Comparison of ENCODE assay signal across 23 mouse cellular contexts in the genomic region with DNA sequence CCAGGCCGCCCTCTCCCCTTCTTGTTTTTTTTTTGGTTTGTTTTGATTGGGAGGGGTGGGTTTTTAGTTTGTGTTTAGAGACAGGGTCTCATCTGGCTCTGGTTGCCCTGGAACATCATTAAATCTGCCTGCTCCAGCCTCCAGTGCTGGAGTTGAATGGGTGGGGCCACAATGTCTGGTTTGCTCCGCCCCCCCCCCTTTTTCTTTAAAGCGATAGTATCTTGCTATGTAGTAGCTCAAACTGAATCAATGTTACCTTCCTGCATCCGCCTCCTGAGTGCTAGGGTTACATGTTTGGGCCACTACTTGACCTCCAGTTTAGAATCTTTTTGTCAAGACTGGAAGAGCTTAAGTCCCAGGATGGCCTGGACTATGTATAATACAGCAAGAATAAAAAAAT. TPM values are rescaled to one million over a fixed set of nuclear protein-coding genes. Genes with fewer than 3 reads are reported as not detected.
A peak's percentile ranks its signal among the peaks of the same experiment; 100 is the strongest.
DNase-seq lines count a peak whose midpoint lies in the region; ATAC-seq and TF ChIP-seq lines count a peak whose summit lies in the region.
"Had no signal": no experiment of that assay in that cellular context is flagged by ENCODE, and none has a peak within 500 bp of the region (broad histone marks: within the 10 kb centered on the region; RNA-seq: fewer than 3 reads in every experiment).

No protein-coding gene starts in this region.

- H3K27ac ChIP-seq in limb, embryonic 15.5 days: peak overlapping the region; percentile 75
- H3K27ac ChIP-seq in limb, embryonic 10.5 days: no peak overlapping the region
- H3K27ac ChIP-seq in embryonic facial prominence, embryonic 10.5 days (replicated peaks): no peak overlapping the region
- H3K27ac ChIP-seq: embryonic facial prominence, embryonic 12.5 days; hindbrain, embryonic 13.5 days had no signal

- WGBS in limb, embryonic 15.5 days: 75% methylated on average over 4 of the region's 4 CpGs
- 73% methylated on average over 4 of the region's 4 CpGs for WGBS in limb, embryonic 10.5 days
- 81% methylated on average over 4 of the region's 4 CpGs for WGBS in embryonic facial prominence, embryonic 10.5 days

- no peak overlapping the region for H3K4me3 ChIP-seq in limb, embryonic 15.5 days
- no peak overlapping the region for H3K4me3 ChIP-seq in limb, embryonic 10.5 days
- no peak overlapping the region for H3K4me3 ChIP-seq in myocyte
- H3K4me3 ChIP-seq in embryonic facial prominence, embryonic 10.5 days: no peak overlapping the region
- H3K4me3 ChIP-seq: embryonic facial prominence, embryonic 12.5 days; limb, embryonic 13.5 days; midbrain, embryonic 12.5 days had no signal

- H3K36me3 ChIP-seq in limb, embryonic 15.5 days: no peaks in the 10 kb centered on the region
- 0 out of 2 replicates have a peak, but pooled peaks cover 3% of the 10 kb centered on the region for H3K36me3 ChIP-seq in limb, embryonic 10.5 days
- H3K36me3 ChIP-seq in myocyte (ENCODE audit: control insufficient read depth, insufficient read depth): no peaks in the 10 kb centered on the region
- no peaks in the 10 kb centered on the region for H3K36me3 ChIP-seq in embryonic facial prominence, embryonic 10.5 days (replicated peaks)
- H3K36me3 ChIP-seq: embryonic facial prominence, embryonic 12.5 days; hindbrain, embryonic 13.5 days; limb, embryonic 13.5 days; midbrain, embryonic 12.5 days had no signal

- H3K79me2 ChIP-seq in myocyte (ENCODE audit: control insufficient read depth, insufficient read depth): peaks cover 15% of the 10 kb centered on the region

- peaks cover 47% of the 10 kb centered on the region for H3K4me1 ChIP-seq in limb, embryonic 15.5 days
- peaks cover 42% of the 10 kb centered on the region for H3K4me1 ChIP-seq in limb, embryonic 10.5 days
- H3K4me1 ChIP-seq in embryonic facial prominence, embryonic 10.5 days: peaks cover 44% of the 10 kb centered on the region

- H3K9me3 ChIP-seq in limb, embryonic 15.5 days: no peaks in the 10 kb centered on the region
- H3K9me3 ChIP-seq in limb, embryonic 10.5 days (replicated peaks): no peaks in the 10 kb centered on the region
- H3K9me3 ChIP-seq in embryonic facial prominence, embryonic 10.5 days: no peaks in the 10 kb centered on the region
- H3K9me3 ChIP-seq: embryonic facial prominence, embryonic 12.5 days; hindbrain, embryonic 13.5 days; limb, embryonic 13.5 days; midbrain, embryonic 12.5 days had no signal

- TF ChIP-seq POLR2A in myocyte (IDR thresholded peaks at IDR 0.05; ENCODE audit: insufficient read length, low read depth): no peak

- no peaks in the 10 kb centered on the region for H3K27me3 ChIP-seq in limb, embryonic 15.5 days
- no peaks in the 10 kb centered on the region for H3K27me3 ChIP-seq in limb, embryonic 10.5 days (ENCODE audit: low read depth, poor library complexity, severe bottlenecking)
- H3K27me3 ChIP-seq in myocyte (ENCODE audit: control insufficient read depth, insufficient read depth, insufficient read length): no peaks in the 10 kb centered on the region
- no peaks in the 10 kb centered on the region for H3K27me3 ChIP-seq in embryonic facial prominence, embryonic 10.5 days (replicated peaks; ENCODE audit: low read depth, poor library complexity, severe bottlenecking)
- H3K27me3 ChIP-seq: embryonic facial prominence, embryonic 12.5 days; hindbrain, embryonic 13.5 days; limb, embryonic 13.5 days; midbrain, embryonic 12.5 days had no signal

- H3K4me2 ChIP-seq in limb, embryonic 15.5 days: no peak overlapping the region
- H3K4me2 ChIP-seq in myocyte (ENCODE audit: low read depth): peak overlapping the region; percentile 99
- H3K4me2 ChIP-seq: embryonic facial prominence, embryonic 12.5 days; midbrain, embryonic 12.5 days had no signal

- no peak overlapping the region for H3K9ac ChIP-seq in limb, embryonic 15.5 days
- H3K9ac ChIP-seq: embryonic facial prominence, embryonic 12.5 days; hindbrain, embryonic 13.5 days; midbrain, embryonic 12.5 days had no signal

- no peak for ATAC-seq in limb, embryonic 15.5 days (ENCODE audit: insufficient number of reproducible peaks, low FRiP score, low TSS enrichment, low read depth)
- ATAC-seq: activated CD4-positive, CD25-positive, alpha-beta regulatory T cell, adult 4 months had no signal

- no peak for DNase-seq in limb, embryonic 10.5 days (ENCODE audit: low spot score)
- peak; percentile 15 for DNase-seq in retina, postnatal 1 day
- DNase-seq in retina, embryonic 14.5 days (ENCODE audit: low spot score): no peak
- DNase-seq in R1 (ENCODE audit: low read depth, low spot score) (peak; percentile 56), MN1 (ENCODE audit: low spot score) (no peak)
- DNase-seq in embryonic facial prominence, embryonic 10.5 days (ENCODE audit: low spot score): no peak
- DNase-seq: adrenal gland, postnatal 14 days; cerebellum, adult 2 months; gastrocnemius, postnatal 10 days; heart, adult 18-20 months; kidney, adult 2 months; kidney, postnatal 36 days; layer of hippocampus, adult 9-11 months; lung, postnatal 10 days; right cerebral cortex, postnatal 14 days; thymus, postnatal 14 days had no signal

- no peak overlapping the region for H3ac ChIP-seq in myocyte (ENCODE audit: control insufficient read depth, insufficient read length)

TF ChIP-seq in myocyte, 11 proteins besides CTCF, POLR2A, EP300 and RAD21:
- TF ChIP-seq SRF (IDR thresholded peaks at IDR 0.05; ENCODE audit: control insufficient read depth, insufficient read length, low read depth) (no peak), POLR2AphosphoS2 (IDR thresholded peaks at IDR 0.05; ENCODE audit: insufficient read length, low read depth) (no peak), TCF3 (IDR thresholded peaks at IDR 0.05; ENCODE audit: insufficient read length, low read depth) (no peak), REST (IDR thresholded peaks at IDR 0.05; ENCODE audit: insufficient read depth, insufficient read length) (no peak), MYOD1 (IDR thresholded peaks at IDR 0.05; ENCODE audit: control insufficient read depth in 1 of 3, insufficient read length in 2 of 3, low read depth in 2 of 3) (no peak), CEBPB (IDR thresholded peaks at IDR 0.05; ENCODE audit: insufficient read depth, poor library complexity, severe bottlenecking) (no peak), USF1 (IDR thresholded peaks at IDR 0.05; ENCODE audit: low read depth) (no peak), E2F4 (IDR thresholded peaks at IDR 0.05; ENCODE audit: insufficient read depth) (no peak), TCF12 (IDR thresholded peaks at IDR 0.05; ENCODE audit: insufficient read depth, poor library complexity, severe bottlenecking) (no peak), MYOG (IDR thresholded peaks at IDR 0.05; ENCODE audit: control insufficient read depth in 1 of 3, insufficient read depth in 1 of 3, insufficient read length in 2 of 3, low read depth in 2 of 3) (no peak), MAX (IDR thresholded peaks at IDR 0.05; ENCODE audit: low read depth) (no peak)

RNA-seq across cellular contexts. Expression of a gene that starts 1.6 kb away (rescaled TPM):
- polyA plus RNA-seq in limb, embryonic 15.5 days (2015; fragmentation: Nextera tagmentation; extraction: Ambion mirVana): 18.3 and 23.1 TPM in 2 replicates
- 25.4 and 27.3 TPM in 2 replicates for polyA plus RNA-seq in limb, embryonic 10.5 days (2016; fragmentation: Nextera tagmentation; extraction: Ambion mirVana)
- 11.0 TPM for polyA plus RNA-seq in myocyte (2012; fragmentation: generic; extraction: Trizol)
- polyA plus RNA-seq in embryonic facial prominence, embryonic 10.5 days (2016; fragmentation: Nextera tagmentation; extraction: Ambion mirVana): 25.2 and 26.0 TPM in 2 replicates

RNA-seq across cellular contexts. Expression of a gene that starts 12.6 kb away (rescaled TPM):
- 3.7 and 4.0 TPM in 2 replicates for polyA plus RNA-seq in limb, embryonic 15.5 days (2015; fragmentation: Nextera tagmentation; extraction: Ambion mirVana)
- polyA plus RNA-seq in limb, embryonic 10.5 days (2016; fragmentation: Nextera tagmentation; extraction: Ambion mirVana): 2.0 and 2.1 TPM in 2 replicates
- polyA plus RNA-seq in myocyte (2012; fragmentation: generic; extraction: Trizol): 0.12 TPM
- polyA plus RNA-seq in embryonic facial prominence, embryonic 10.5 days (2016; fragmentation: Nextera tagmentation; extraction: Ambion mirVana): 3.2 and 3.6 TPM in 2 replicates

RNA-seq across cellular contexts. Expression of a gene that starts 19.7 kb away (rescaled TPM):
- polyA plus RNA-seq in limb, embryonic 15.5 days (2015; fragmentation: Nextera tagmentation; extraction: Ambion mirVana): 0.19 and 0.37 TPM in 2 replicates
- polyA plus RNA-seq in limb, embryonic 10.5 days (2016; fragmentation: Nextera tagmentation; extraction: Ambion mirVana): 0.16 and 0.28 TPM in 2 replicates
- polyA plus RNA-seq in myocyte (2012; fragmentation: generic; extraction: Trizol): 0.17 TPM
- 0.19 and 0.33 TPM in 2 replicates for polyA plus RNA-seq in embryonic facial prominence, embryonic 10.5 days (2016; fragmentation: Nextera tagmentation; extraction: Ambion mirVana)
- polyA plus RNA-seq: activated CD4-positive, CD25-positive, alpha-beta regulatory T cell, adult 4 months; kidney, adult 2 months had no signal

RNA-seq across cellular contexts. Expression of a gene that starts 24.4 kb away (rescaled TPM):
- polyA plus RNA-seq in limb, embryonic 15.5 days (2015; fragmentation: Nextera tagmentation; extraction: Ambion mirVana): 0.67 and 0.71 TPM in 2 replicates
- 1.1 and 1.6 TPM in 2 replicates for polyA plus RNA-seq in limb, embryonic 10.5 days (2016; fragmentation: Nextera tagmentation; extraction: Ambion mirVana)
- 22.9 TPM for polyA plus RNA-seq in myocyte (2012; fragmentation: generic; extraction: Trizol)
- 1.3 and 2.9 TPM in 2 replicates for polyA plus RNA-seq in embryonic facial prominence, embryonic 10.5 days (2016; fragmentation: Nextera tagmentation; extraction: Ambion mirVana)
- polyA plus RNA-seq: activated CD4-positive, CD25-positive, alpha-beta regulatory T cell, adult 4 months had no signal

RNA-seq across cellular contexts. Expression of a gene that starts 32.2 kb away (rescaled TPM):
- 30.8 and 32.3 TPM in 2 replicates for polyA plus RNA-seq in limb, embryonic 15.5 days (2015; fragmentation: Nextera tagmentation; extraction: Ambion mirVana)
- 11.4 and 14.5 TPM in 2 replicates for polyA plus RNA-seq in limb, embryonic 10.5 days (2016; fragmentation: Nextera tagmentation; extraction: Ambion mirVana)
- polyA plus RNA-seq in myocyte (2012; fragmentation: generic; extraction: Trizol): 12.5 TPM
- 11.6 and 13.8 TPM in 2 replicates for polyA plus RNA-seq in embryonic facial prominence, embryonic 10.5 days (2016; fragmentation: Nextera tagmentation; extraction: Ambion mirVana)

Comparison
In these comparisons a context has a peak if more than half of its experiments do, and no peak if none do; other contexts are left out.
1. DNase-seq: peak in retina, postnatal 1 day (single experiment) and R1 (single experiment); none in limb, embryonic 10.5 days (single experiment), retina, embryonic 14.5 days (single experiment), embryonic facial prominence, embryonic 10.5 days (single experiment) and MN1 (single experiment).